Mouse (Mus musculus) CH12.LX (cell line): ENCODE results near the gene Plcl2. TPM values are rescaled to one million over a fixed set of nuclear protein-coding genes. Genes with fewer than 3 reads are reported as not detected.

Experiments used
- DNase-seq: peaks from one replicate; pipeline ENCODE4 v3.0.0-alpha.2; 2013; ENCODE audit errors: extremely low read depth
- H3K27ac ChIP-seq: 2 replicates; pipeline ENCODE4 v1.5.1; 2012; ENCODE audit warnings: low read depth, mild to moderate bottlenecking, control low read depth, moderate library complexity; ENCODE audit not compliant: insufficient read depth
- H3K27me3 ChIP-seq: replicated peaks from 2 replicates; pipeline ENCODE3; 2012; ENCODE audit warnings: inconsistent platforms
- H3K36me3 ChIP-seq, 2 experiments: replicated peaks in 1 of 2; 2 replicates each; pipeline versions ENCODE3 to v1.6.1; 2012; ENCODE audit warnings: inconsistent platforms in 1 of 2, low read length in 1 of 2, mild to moderate bottlenecking in 1 of 2, mixed read lengths in 1 of 2, moderate library complexity in 1 of 2; ENCODE audit not compliant: control insufficient read depth in 1 of 2, insufficient read depth in 1 of 2
- H3K4me1 ChIP-seq, 2 experiments: 2 replicates each; pipeline ENCODE4 v1.6.1; 2012; ENCODE audit warnings: inconsistent platforms in 1 of 2, moderate library complexity in 1 of 2; ENCODE audit not compliant: insufficient read depth in 2 of 2, control insufficient read depth in 1 of 2
- H3K4me2 ChIP-seq: 2 replicates; pipeline ENCODE4 v1.6.1; 2012; ENCODE audit warnings: low read depth, mild to moderate bottlenecking, control low read depth; ENCODE audit not compliant: poor library complexity, insufficient read depth, severe bottlenecking
- H3K4me3 ChIP-seq, 3 experiments: fragments of 150-350 bp in 1 of 3; sonication (generic) in 1 of 3; replicated peaks in 1 of 3; 2 replicates each; pipeline versions ENCODE3 to v1.5.1; 2011 to 2012; ENCODE audit warnings: low read depth in 2 of 3, low read length in 2 of 3, mild to moderate bottlenecking in 2 of 3, moderate library complexity in 2 of 3, control low read depth in 1 of 3, improper control_type of control experiment in 1 of 3, inconsistent platforms in 1 of 3, mixed read lengths in 1 of 3; ENCODE audit not compliant: poor library complexity in 1 of 3
- H3K79me2 ChIP-seq: replicated peaks from 2 replicates; pipeline ENCODE4 v1.6.1; 2012; ENCODE audit warnings: mild to moderate bottlenecking, moderate library complexity; ENCODE audit not compliant: control insufficient read depth, poor library complexity, insufficient read depth, severe bottlenecking; ENCODE audit errors: extremely low read depth
- H3K9ac ChIP-seq: 2 replicates; pipeline ENCODE4 v1.6.1; 2012; ENCODE audit warnings: low read depth, mild to moderate bottlenecking, control low read depth, moderate library complexity; ENCODE audit not compliant: insufficient read depth
- H3K9me3 ChIP-seq: replicated peaks from 2 replicates; pipeline ENCODE3; 2012; ENCODE audit warnings: low read length, inconsistent platforms, mixed read lengths
- BHLHE40 ChIP-seq: IDR thresholded peaks from 2 replicates; pipeline ENCODE4 v1.6.1; 2011; ENCODE audit warnings: mild to moderate bottlenecking, low read depth, low read length, improper control_type of control experiment
- CHD2 ChIP-seq: IDR thresholded peaks from 2 replicates; pipeline ENCODE4 v1.6.1; 2011; ENCODE audit warnings: low read length, improper control_type of control experiment
- EP300 ChIP-seq: IDR thresholded peaks from 2 replicates; pipeline ENCODE4 v1.6.1; 2011; ENCODE audit warnings: low read length, improper control_type of control experiment
- ETS1 ChIP-seq: conservative IDR thresholded peaks from 2 replicates; pipeline ENCODE4 v1.6.1; 2012; ENCODE audit warnings: low read depth, mild to moderate bottlenecking, inconsistent platforms, low read length, improper control_type of control experiment, moderate library complexity
- GABPA ChIP-seq: IDR thresholded peaks from 2 replicates; pipeline ENCODE4 v1.6.1; 2012; ENCODE audit warnings: low read depth, low read length, improper control_type of control experiment, inconsistent platforms; ENCODE audit not compliant: insufficient replicate concordance
- HCFC1 ChIP-seq: IDR thresholded peaks from 2 replicates; pipeline ENCODE4 v1.6.1; 2012; ENCODE audit warnings: low read depth, mild to moderate bottlenecking, inconsistent platforms, low read length, improper control_type of control experiment
- MAX ChIP-seq: IDR thresholded peaks from 2 replicates; pipeline ENCODE4 v1.6.1; 2011; ENCODE audit warnings: low read length, improper control_type of control experiment
- MAZ ChIP-seq: IDR thresholded peaks from 2 replicates; pipeline ENCODE4 v1.6.1; 2012; ENCODE audit warnings: low read depth, mild to moderate bottlenecking, inconsistent platforms, low read length, improper control_type of control experiment, moderate library complexity
- MEF2A ChIP-seq: IDR thresholded peaks from 2 replicates; pipeline ENCODE4 v1.6.1; 2014; ENCODE audit warnings: low read depth, mild to moderate bottlenecking, inconsistent platforms, low read length, improper control_type of control experiment, borderline replicate concordance
- MXI1 ChIP-seq: IDR thresholded peaks from 2 replicates; pipeline ENCODE4 v1.6.1; 2011; ENCODE audit warnings: mild to moderate bottlenecking, low read depth, low read length, improper control_type of control experiment
- MYC ChIP-seq: IDR thresholded peaks from 2 replicates; pipeline ENCODE4 v1.6.1; 2011; ENCODE audit warnings: low read depth, mild to moderate bottlenecking, improper control_type of control experiment, low read length
- NRF1 ChIP-seq: IDR thresholded peaks from 2 replicates; pipeline ENCODE4 v1.6.1; 2014; ENCODE audit warnings: low read depth, mild to moderate bottlenecking, inconsistent platforms, low read length, improper control_type of control experiment, moderate library complexity
- PAX5 ChIP-seq: IDR thresholded peaks from 2 replicates; pipeline ENCODE4 v1.6.1; 2012; ENCODE audit warnings: low read length, inconsistent platforms, mixed read lengths
- POLR2A ChIP-seq: IDR thresholded peaks from 2 replicates; pipeline ENCODE4 v1.6.1; 2011; ENCODE audit warnings: low read depth, mild to moderate bottlenecking, improper control_type of control experiment, low read length
- POLR2AphosphoS2 ChIP-seq: IDR thresholded peaks from 2 replicates; pipeline ENCODE4 v1.6.1; 2011; ENCODE audit warnings: low read depth, low read length, improper control_type of control experiment
- RCOR1 ChIP-seq: conservative IDR thresholded peaks from 2 replicates; pipeline ENCODE4 v1.6.1; 2012; ENCODE audit warnings: low read depth, mild to moderate bottlenecking, inconsistent platforms, low read length, improper control_type of control experiment
- SMC3 ChIP-seq: IDR thresholded peaks from 2 replicates; pipeline ENCODE4 v1.6.1; 2011; ENCODE audit warnings: low read depth, low read length, improper control_type of control experiment
- TCF12 ChIP-seq: IDR thresholded peaks from 2 replicates; pipeline ENCODE4 v1.6.1; 2014; ENCODE audit warnings: low read depth, mild to moderate bottlenecking, inconsistent platforms, low read length, improper control_type of control experiment
- USF1 ChIP-seq: IDR thresholded peaks from 2 replicates; pipeline ENCODE4 v1.6.1; 2014; ENCODE audit warnings: low read depth, mild to moderate bottlenecking, inconsistent platforms, low read length, improper control_type of control experiment
- ZC3H11A ChIP-seq: IDR thresholded peaks from 2 replicates; pipeline ENCODE4 v1.6.1; 2012; ENCODE audit warnings: low read depth, mild to moderate bottlenecking, inconsistent platforms, low read length, improper control_type of control experiment
- ZKSCAN1 ChIP-seq: IDR thresholded peaks from 2 replicates; pipeline ENCODE4 v1.6.1; 2012; ENCODE audit warnings: low read depth, inconsistent platforms, low read length, improper control_type of control experiment, borderline replicate concordance
- ZMIZ1 ChIP-seq: IDR thresholded peaks from 2 replicates; pipeline ENCODE4 v1.6.1; 2012; ENCODE audit warnings: low read depth, mild to moderate bottlenecking, inconsistent platforms, low read length, improper control_type of control experiment
- ZNF384 ChIP-seq: IDR thresholded peaks from 2 replicates; pipeline ENCODE4 v1.6.1; 2012; ENCODE audit warnings: low read depth, low read length, improper control_type of control experiment, inconsistent platforms
- dilution Hi-C: fragments of 300-500 bp; cut with MboI; formaldehyde crosslinking; loops from 2 replicates; pipeline ENCODE4 v1.14.3; 2020; ENCODE audit warnings: low sequenced_read_pairs; ENCODE audit not compliant: extremely low pct_unique_long_range_greater_than_20kb, extremely low pct_ligation_motif_present
- in situ Hi-C: fragments of 300-500 bp; cut with MboI; formaldehyde crosslinking; loops from 3 replicates; pipeline ENCODE4 v1.14.3; 2019; ENCODE audit warnings: low sequenced_read_pairs, low pct_ligation_motif_present, low pct_unique_long_range_greater_than_20kb, mixed read lengths
- polyA plus RNA-seq: library from polyadenylated mRNA; unstranded; fragments of >175 nt; gene quantifications from 2 replicates; pipeline ENCODE4 v1.2.1, GENCODE M21; 2012; ENCODE audit warnings: low read depth; ENCODE audit not compliant: insufficient read length
- total RNA-seq, 2 experiments: library from RNA; depleted of rRNA; stranded (reverse); fragments of 300-350 nt in 1 of 2; fragments of >200 nt in 1 of 2; gene quantifications; 2 replicates each; pipeline ENCODE4 v1.2.3; 2012 to 2014

Gene Plcl2
- total and polyA plus RNA-seq, 3 experiments: 9.0 to 16.6 (median 12.7) TPM

GRCm38 (mm10) chr17:50558239-50558625, 49.0 kb downstream of the Plcl2 start:
- dilution Hi-C loops (no loop called here), in situ Hi-C loops (no loop called here)
- H3K9ac ChIP-seq: no peak overlapping the region
- H3K79me2 ChIP-seq: no peaks in the 10 kb centered on the region; the same call in none of the 2 replicates
- no peaks in the 10 kb centered on the region for H3K4me1 ChIP-seq
- TF ChIP-seq POLR2A (no peak), MYC (no peak), MAX (no peak), MXI1 (no peak), ZNF384 (no peak), HCFC1 (no peak), GABPA (no peak), ZC3H11A (no peak), CHD2 (no peak), POLR2AphosphoS2 (no peak), ETS1 (no peak), SMC3 (no peak), MAZ (no peak), USF1 (no peak)
- no peak overlapping the region for H3K4me3 ChIP-seq
- no peak for DNase-seq
- no peak overlapping the region for H3K4me2 ChIP-seq
- no peaks in the 10 kb centered on the region for H3K9me3 ChIP-seq
- H3K27me3 ChIP-seq: no peaks in the 10 kb centered on the region
- H3K27ac ChIP-seq: no peak overlapping the region
- peaks cover 0 to 3% of the 10 kb centered on the region in 2 experiments for H3K36me3 ChIP-seq

- Histone ChIP-seq H3K9ac (no peak overlapping the region), H3K27me3 (no peaks in the 10 kb centered on the region), H3K79me2 (no peaks in the 10 kb centered on the region; the same call in 1 of the 2 replicates), H3K4me3 (no peak overlapping the region), H3K27ac (no peak overlapping the region), H3K9me3 (no peaks in the 10 kb centered on the region), H3K4me2 (no peak overlapping the region), H3K4me1 (peaks cover 0 to 4% of the 10 kb centered on the region in 2 experiments; a peak in 1 of 4 replicates), H3K36me3 (no peaks in the 10 kb centered on the region)
- dilution Hi-C loops (no loop called here), in situ Hi-C loops (no loop called here)
- TF ChIP-seq ZKSCAN1: no peak
- TF ChIP-seq RCOR1: no peak
- no peak for TF ChIP-seq POLR2A
- TF ChIP-seq CHD2: no peak
- TF ChIP-seq ZMIZ1: no peak
- TF ChIP-seq ZC3H11A: no peak
- no peak for TF ChIP-seq HCFC1
- TF ChIP-seq MAX: no peak
- TF ChIP-seq EP300: no peak
- TF ChIP-seq PAX5: no peak
- no peak for TF ChIP-seq NRF1
- TF ChIP-seq MYC: no peak
- TF ChIP-seq GABPA: no peak
- TF ChIP-seq TCF12: no peak
- TF ChIP-seq MAZ: no peak
- no peak for TF ChIP-seq POLR2AphosphoS2
- TF ChIP-seq BHLHE40: no peak
- TF ChIP-seq MEF2A: no peak
- DNase-seq: no peak
Observed at GRCm38 (mm10) chr17:50565376-50566123, 56.3 kb downstream of the Plcl2 start.
